Mouse (Mus musculus): ENCODE data around the gene Zfyve9. TPM values are rescaled to one million over a fixed set of nuclear protein-coding genes. Genes with fewer than 3 reads are reported as not detected.

Gene Zfyve9
- total RNA-seq (2021): 10 to 100 TPM; 25.2 to 29.9 TPM
- polyA plus RNA-seq (2012; rRNA removed): 5.1 and 8.4 TPM in 2 replicates
- long read RNA-seq, partial matches to known transcripts: 3 of 7 reads
- long read RNA-seq, other reads (novel, unspliced or antisense): 4 of 7 reads

DNA sequence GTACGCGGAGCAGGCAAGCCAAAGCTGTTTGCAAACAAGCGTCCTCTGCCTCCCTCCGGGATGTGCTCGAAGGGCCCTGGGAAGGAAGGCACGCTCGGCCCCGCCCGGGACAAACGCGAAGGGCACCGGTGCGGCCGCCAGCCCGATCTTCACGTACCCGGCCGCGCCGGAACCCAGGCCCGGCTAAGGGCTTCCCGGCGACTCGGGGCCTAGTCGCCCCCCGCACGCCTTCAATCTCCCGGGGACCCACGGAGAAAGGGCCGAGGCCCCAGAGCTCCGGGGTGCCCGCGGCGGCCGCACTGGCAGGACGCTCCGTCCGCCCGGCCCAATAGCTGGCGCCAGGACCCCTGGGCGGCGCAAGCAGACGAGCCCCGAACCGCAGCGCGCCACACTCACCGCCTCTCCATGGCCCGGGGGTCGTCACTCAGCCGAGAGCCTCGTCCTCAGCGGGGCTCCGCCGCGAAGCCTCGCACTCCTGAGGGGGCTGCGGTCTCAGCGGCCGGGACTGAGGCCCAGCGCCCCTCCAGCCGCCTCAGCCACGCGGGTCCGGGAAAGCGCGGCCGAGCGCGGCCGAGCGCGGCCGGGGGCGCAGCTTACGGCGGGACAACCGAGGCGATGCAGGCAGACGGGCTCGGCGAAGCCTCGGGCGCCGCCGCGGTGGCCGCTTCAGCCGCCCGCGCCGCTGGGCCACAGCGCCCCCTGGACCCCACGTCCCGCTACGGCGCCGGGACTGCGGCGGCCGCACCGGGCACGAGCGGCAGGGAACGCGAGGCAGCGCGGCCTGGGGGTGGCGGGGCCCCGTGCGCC, at the start of gene Zfyve9:
Zfyve9 (minus strand) TSS at position 742 of the 807 bp plus-strand sequence.
- DNase-seq: peak; percentile 91 to 94
- peaks cover 5% of the 10 kb centered on the region; the same call in 1 of the 2 replicates for H3K36me3 ChIP-seq (ENCODE audit: control insufficient read depth, insufficient read depth, low read length)
- no peaks in the 10 kb centered on the region; the same call in 1 of the 2 replicates for H3K79me2 ChIP-seq (replicated peaks; ENCODE audit: control insufficient read depth, insufficient read depth, low read length)
- TF ChIP-seq CTCF (IDR thresholded peaks at IDR 0.05) (peak; percentile 70), POLR2A (IDR thresholded peaks at IDR 0.05; ENCODE audit: insufficient read depth, low read depth, low read length) (0 out of 2 replicates have a peak, but pooled peaks have one; percentile 2), EP300 (IDR thresholded peaks at IDR 0.05; ENCODE audit: insufficient read depth, low read depth, low read length) (no peak)
- no peaks in the 10 kb centered on the region for H3K27me3 ChIP-seq (ENCODE audit: control insufficient read depth, insufficient read depth, low read length)
- intact Hi-C loops (cut with DNase I): loop anchor here (2.0 to 5.0 kb wide), 2 partner anchors 53 to 83 kb away; partner anchors contain the start of gene Btf3l4
- H3K9ac ChIP-seq (ENCODE audit: low read depth, low read length): peak within 1 kb of the TSS; percentile 91
- WGBS: under 1% methylated on average over 107 of the region's 111 CpGs
- no peaks in the 10 kb centered on the region; the same call in none of the 2 replicates for H3K4me1 ChIP-seq (ENCODE audit: control insufficient read depth, insufficient read depth, low read length)
- H3K27ac ChIP-seq: peak within 1 kb of the TSS; percentile 96
- H3K4me3 ChIP-seq: peak within 1 kb of the TSS; percentile 95

DNA sequence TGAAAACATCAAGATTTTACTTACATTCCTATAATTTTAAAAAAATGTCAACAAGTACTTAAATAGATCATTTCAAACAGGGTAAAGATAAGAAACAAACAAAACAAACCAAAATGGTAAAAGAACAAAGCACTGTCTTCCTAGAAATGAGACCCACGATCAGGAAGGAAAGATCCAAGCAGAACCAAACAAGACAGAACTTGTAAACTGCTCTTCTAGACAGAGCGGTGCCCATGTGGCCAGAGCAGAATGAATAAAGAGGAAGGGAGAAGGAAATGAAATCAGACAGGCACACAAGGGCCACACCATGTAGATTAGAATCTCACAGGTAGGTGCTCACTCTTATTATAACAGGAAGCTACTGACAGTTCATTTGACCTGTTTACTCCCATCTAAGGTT, 46.0 kb upstream of the Zfyve9 start:
- intact Hi-C loops (cut with DNase I): no loop called here
- no peak overlapping the region for H3K9ac ChIP-seq (ENCODE audit: low read depth, low read length)
- no peaks in the 10 kb centered on the region for H3K27me3 ChIP-seq (ENCODE audit: control insufficient read depth, insufficient read depth, low read length)
- peaks cover 2% of the 10 kb centered on the region; the same call in 1 of the 2 replicates for H3K79me2 ChIP-seq (replicated peaks; ENCODE audit: control insufficient read depth, insufficient read depth, low read length)
- TF ChIP-seq EP300 (IDR thresholded peaks at IDR 0.05; ENCODE audit: insufficient read depth, low read depth, low read length) (no peak), CTCF (IDR thresholded peaks at IDR 0.05) (no peak), POLR2A (IDR thresholded peaks at IDR 0.05; ENCODE audit: insufficient read depth, low read depth, low read length) (no peak)
- DNase-seq: no peak
- H3K27ac ChIP-seq: no peak overlapping the region
- peaks cover 19% of the 10 kb centered on the region for H3K36me3 ChIP-seq (ENCODE audit: control insufficient read depth, insufficient read depth, low read length)
- peaks cover under 1% of the 10 kb centered on the region for H3K4me1 ChIP-seq (ENCODE audit: control insufficient read depth, insufficient read depth, low read length)
- no peak overlapping the region for H3K4me3 ChIP-seq
- 76% methylated on average over 2 of the region's 2 CpGs for WGBS

DNA sequence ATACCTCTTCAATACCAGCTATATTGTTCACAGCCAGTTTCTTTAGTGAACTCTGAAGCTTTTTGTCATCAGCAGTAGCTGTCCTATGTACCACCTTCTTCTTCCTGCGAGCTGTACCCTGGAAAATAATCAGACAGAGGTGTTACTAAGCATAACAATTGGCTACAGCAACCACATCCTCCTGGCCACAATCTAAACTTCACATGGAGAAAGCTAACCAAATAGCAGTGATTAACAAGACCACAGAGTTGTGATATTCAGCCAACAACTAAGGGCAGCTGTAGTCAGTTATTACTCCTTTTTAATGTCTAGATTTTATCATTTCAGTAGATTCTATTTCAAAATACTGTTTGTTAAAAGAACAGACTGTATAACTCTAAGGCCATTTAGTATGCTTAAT, 45.5 kb upstream of the Zfyve9 start:
- WGBS: 58% methylated on average over 1 of the region's 1 CpGs
- H3K27ac ChIP-seq: no peak overlapping the region
- no peaks in the 10 kb centered on the region for H3K4me1 ChIP-seq (ENCODE audit: control insufficient read depth, insufficient read depth, low read length)
- peaks cover 2% of the 10 kb centered on the region; the same call in 1 of the 2 replicates for H3K79me2 ChIP-seq (replicated peaks; ENCODE audit: control insufficient read depth, insufficient read depth, low read length)
- no peak overlapping the region for H3K9ac ChIP-seq (ENCODE audit: low read depth, low read length)
- H3K27me3 ChIP-seq (ENCODE audit: control insufficient read depth, insufficient read depth, low read length): no peaks in the 10 kb centered on the region
- intact Hi-C loops (cut with DNase I): no loop called here
- no peak overlapping the region for H3K4me3 ChIP-seq
- peaks cover 18% of the 10 kb centered on the region for H3K36me3 ChIP-seq (ENCODE audit: control insufficient read depth, insufficient read depth, low read length)
- TF ChIP-seq EP300 (IDR thresholded peaks at IDR 0.05; ENCODE audit: insufficient read depth, low read depth, low read length): no peak
- no peak for TF ChIP-seq POLR2A (IDR thresholded peaks at IDR 0.05; ENCODE audit: insufficient read depth, low read depth, low read length)
- no peak for TF ChIP-seq CTCF (IDR thresholded peaks at IDR 0.05)
- DNase-seq: no peak

DNA sequence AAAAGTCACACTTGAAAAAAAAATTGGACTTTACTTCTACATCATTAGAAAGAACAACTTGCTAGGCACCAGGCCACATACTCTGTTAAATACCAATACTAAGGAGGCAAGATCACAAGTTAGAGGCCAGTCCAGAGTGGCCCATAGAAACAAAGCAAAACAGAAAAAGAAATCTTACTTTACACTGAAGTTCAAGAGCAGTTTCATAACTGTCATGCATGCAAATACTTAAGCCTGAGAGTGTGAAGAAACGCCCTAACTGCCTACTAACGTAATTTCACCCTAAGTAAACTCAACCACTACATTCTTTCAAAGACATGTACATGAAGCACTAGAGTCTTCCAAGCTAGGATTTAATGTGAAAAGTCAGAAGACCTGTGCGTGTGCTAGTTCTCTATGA, 45.1 kb upstream of the Zfyve9 start:
- DNase-seq: no peak
- Histone ChIP-seq H3K9ac (ENCODE audit: low read depth, low read length) (no peak overlapping the region), H3K4me3 (no peak overlapping the region), H3K27me3 (ENCODE audit: control insufficient read depth, insufficient read depth, low read length) (no peaks in the 10 kb centered on the region), H3K79me2 (replicated peaks; ENCODE audit: control insufficient read depth, insufficient read depth, low read length) (peaks cover 2% of the 10 kb centered on the region; the same call in 1 of the 2 replicates), H3K27ac (no peak overlapping the region), H3K36me3 (ENCODE audit: control insufficient read depth, insufficient read depth, low read length) (peaks cover 19% of the 10 kb centered on the region), H3K4me1 (ENCODE audit: control insufficient read depth, insufficient read depth, low read length) (no peaks in the 10 kb centered on the region)
- TF ChIP-seq EP300 (IDR thresholded peaks at IDR 0.05; ENCODE audit: insufficient read depth, low read depth, low read length): no peak
- no peak for TF ChIP-seq CTCF (IDR thresholded peaks at IDR 0.05)
- TF ChIP-seq POLR2A (IDR thresholded peaks at IDR 0.05; ENCODE audit: insufficient read depth, low read depth, low read length): no peak
- WGBS: 91% methylated on average over 3 of the region's 3 CpGs
- intact Hi-C loops (cut with DNase I): no loop called here

DNA sequence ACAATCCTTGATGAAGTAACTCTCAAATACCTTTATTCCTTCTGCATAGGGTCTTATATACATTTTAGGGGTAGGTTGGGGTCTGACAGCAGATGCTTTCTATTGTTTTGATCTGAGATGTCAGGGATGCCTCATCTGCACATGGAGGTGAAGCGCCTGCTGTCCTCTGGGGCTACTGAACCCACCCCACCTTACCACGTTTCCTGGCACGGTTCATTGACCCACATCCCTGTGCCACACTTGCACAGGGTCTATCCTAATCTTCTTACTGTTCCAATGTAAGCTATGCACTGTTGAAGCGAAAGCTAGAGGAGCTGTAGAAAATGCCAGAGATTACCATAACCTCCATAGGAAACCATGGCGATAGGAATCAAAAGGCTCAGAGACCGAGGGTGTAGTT, 31.0 kb upstream of the Zfyve9 start:
- WGBS: 79% methylated on average over 6 of the region's 6 CpGs
- no peak overlapping the region for H3K4me3 ChIP-seq
- no peak overlapping the region for H3K27ac ChIP-seq
- intact Hi-C loops (cut with DNase I): no loop called here
- TF ChIP-seq EP300 (IDR thresholded peaks at IDR 0.05; ENCODE audit: insufficient read depth, low read depth, low read length): no peak
- TF ChIP-seq CTCF (IDR thresholded peaks at IDR 0.05): no peak
- TF ChIP-seq POLR2A (IDR thresholded peaks at IDR 0.05; ENCODE audit: insufficient read depth, low read depth, low read length): no peak
- H3K27me3 ChIP-seq (ENCODE audit: control insufficient read depth, insufficient read depth, low read length): no peaks in the 10 kb centered on the region
- no peaks in the 10 kb centered on the region for H3K4me1 ChIP-seq (ENCODE audit: control insufficient read depth, insufficient read depth, low read length)
- H3K9ac ChIP-seq (ENCODE audit: low read depth, low read length): no peak overlapping the region
- no peak for DNase-seq
- no peaks in the 10 kb centered on the region for H3K79me2 ChIP-seq (replicated peaks; ENCODE audit: control insufficient read depth, insufficient read depth, low read length)
- no peaks in the 10 kb centered on the region for H3K36me3 ChIP-seq (ENCODE audit: control insufficient read depth, insufficient read depth, low read length)

DNA sequence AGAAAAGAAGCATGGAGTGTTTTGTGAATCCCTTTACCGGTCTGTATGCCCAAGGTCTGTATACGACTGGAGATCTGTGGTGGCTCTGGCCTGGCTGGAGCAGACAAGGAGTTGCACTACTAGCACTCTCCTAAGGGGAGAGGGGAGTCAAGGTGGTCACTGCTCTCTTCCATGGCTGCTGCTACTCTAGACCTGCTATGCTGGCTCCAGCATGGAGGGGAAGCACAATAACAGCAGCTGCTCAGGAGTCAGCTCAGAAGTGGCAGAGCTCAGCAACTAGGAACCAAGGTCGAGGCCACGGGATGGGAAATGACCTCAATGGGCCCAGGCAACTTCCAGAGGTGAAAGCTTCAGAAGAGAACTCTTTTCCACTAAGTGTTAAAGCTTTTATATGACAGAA, 30.5 kb upstream of the Zfyve9 start:
- Histone ChIP-seq H3K9ac (ENCODE audit: low read depth, low read length) (no peak overlapping the region), H3K4me3 (no peak overlapping the region), H3K4me1 (ENCODE audit: control insufficient read depth, insufficient read depth, low read length) (no peaks in the 10 kb centered on the region), H3K36me3 (ENCODE audit: control insufficient read depth, insufficient read depth, low read length) (no peaks in the 10 kb centered on the region), H3K27me3 (ENCODE audit: control insufficient read depth, insufficient read depth, low read length) (no peaks in the 10 kb centered on the region), H3K79me2 (replicated peaks; ENCODE audit: control insufficient read depth, insufficient read depth, low read length) (no peaks in the 10 kb centered on the region), H3K27ac (no peak overlapping the region)
- intact Hi-C loops (cut with DNase I): no loop called here
- WGBS: 53% methylated on average over 4 of the region's 4 CpGs
- DNase-seq: no peak
- TF ChIP-seq POLR2A (IDR thresholded peaks at IDR 0.05; ENCODE audit: insufficient read depth, low read depth, low read length) (no peak), EP300 (IDR thresholded peaks at IDR 0.05; ENCODE audit: insufficient read depth, low read depth, low read length) (no peak), CTCF (IDR thresholded peaks at IDR 0.05) (no peak)
